Mouse (Mus musculus) lung, adult 2 months (tissue): ENCODE measurements around the gene Pms1.

Experiments
- CTCF ChIP-seq: fragments of 200-500 bp; IDR thresholded peaks from 2 replicates; pipeline ENCODE4 v1.5.1; 2011; ENCODE audit warnings: mild to moderate bottlenecking, low read length, control low read depth; ENCODE audit not compliant: insufficient read depth
- POLR2A ChIP-seq: fragments of 200-500 bp; IDR thresholded peaks from 2 replicates; pipeline ENCODE4 v1.6.1; 2011; ENCODE audit warnings: low read depth, mild to moderate bottlenecking, control low read depth, low read length, borderline replicate concordance; ENCODE audit errors: extremely low read depth

DNA sequence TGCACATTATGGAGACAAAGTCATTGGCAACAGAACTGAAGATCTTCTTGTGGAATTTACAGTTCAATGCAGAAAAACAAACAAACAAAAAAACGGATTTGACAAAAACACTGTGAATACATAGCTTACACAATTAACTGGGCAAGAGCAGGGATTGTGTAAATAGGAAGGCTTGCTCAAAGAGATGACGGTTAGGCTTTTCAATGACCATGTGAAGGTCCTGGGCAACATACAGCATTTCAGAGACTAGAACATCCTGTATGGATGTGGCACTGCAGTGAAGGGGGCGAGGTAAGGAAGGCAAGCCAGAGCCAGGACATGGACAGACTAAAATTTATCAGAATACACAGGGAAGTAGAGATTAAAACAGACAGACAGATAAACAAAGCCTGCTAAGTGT is 107.2 kb downstream of the Pms1 start:
- no peak for TF ChIP-seq POLR2A
- no peak for TF ChIP-seq CTCF
